Mouse (Mus musculus) layer of hippocampus, postnatal 25 days (tissue): Measurements from ENCODE around the gene Frg2f1. TPM values are rescaled to one million over a fixed set of nuclear protein-coding genes. Genes with fewer than 3 reads are reported as not detected.
"Not testable (repeated sequence)": the region's sequence is repeated elsewhere in the genome, so short reads cannot be mapped to it uniquely, and the experiment has no call there.

Experiments used
- DNase-seq, 2 experiments: peaks; one replicate each; pipeline ENCODE4 v3.0.0; 2022; ENCODE audit warnings: mixed read lengths in 2 of 2, low spot score in 1 of 2; ENCODE audit errors: extremely low spot score in 1 of 2
- total RNA-seq, 2 experiments: library from RNA; stranded (reverse); gene quantifications; 2 replicates each; pipeline ENCODE4 v1.2.3; 2021

Frg2f1 gene
- 10 to 100 TPM; 26.2 to 29.1 TPM for total RNA-seq

GRCm38 (mm10) chr4:119539031-119539824 lies at the start of gene Frg2f1:
TSS of gene Frg2f1 (minus strand) at chr4:119539529.
- DNase-seq = peak; percentile 96 to 98

GRCm38 (mm10) chr4:119588037-119588436 lies 48.7 kb upstream of the Frg2f1 start:
- no peak for DNase-seq

- no peak for DNase-seq
Observed at GRCm38 (mm10) chr4:119575459-119575858, 36.1 kb upstream of the Frg2f1 start.

GRCm38 (mm10) chr4:119574504-119574903 lies 35.2 kb upstream of the Frg2f1 start:
- no peak for DNase-seq

- DNase-seq = no peak
Observed at GRCm38 (mm10) chr4:119572682-119573081, 33.4 kb upstream of the Frg2f1 start.

GRCm38 (mm10) chr4:119566322-119566835 lies 27.1 kb upstream of the Frg2f1 start:
- no peak for DNase-seq

- no peak for DNase-seq
Observed at GRCm38 (mm10) chr4:119563136-119563535, 23.8 kb upstream of the Frg2f1 start.

- DNase-seq = no peak
Observed at GRCm38 (mm10) chr4:119555466-119555865, 16.1 kb upstream of the Frg2f1 start.

GRCm38 (mm10) chr4:119550864-119551263 lies 11.5 kb upstream of the Frg2f1 start:
- no peak for DNase-seq

GRCm38 (mm10) chr4:119540533-119540890 lies 1.2 kb upstream of the Frg2f1 start:
- DNase-seq = no peak

GRCm38 (mm10) chr4:119539836-119540532 lies 655 bp upstream of the Frg2f1 start:
- DNase-seq = peak in 1 of 2 experiments; percentile 41

- no peak for DNase-seq
Observed at GRCm38 (mm10) chr4:119537436-119537835, 1.9 kb downstream of the Frg2f1 start.

- not testable (repeated sequence) for DNase-seq
Observed at GRCm38 (mm10) chr4:119536615-119537014, 2.7 kb downstream of the Frg2f1 start, which contains the start of gene Foxj3. TSS of gene Foxj3 (plus strand) at chr4:119537004.

- no peak for DNase-seq
Observed at GRCm38 (mm10) chr4:119535103-119535502, 4.2 kb downstream of the Frg2f1 start.

GRCm38 (mm10) chr4:119531813-119532212 lies 7.5 kb downstream of the Frg2f1 start:
- DNase-seq = no peak

- no peak for DNase-seq
Observed at GRCm38 (mm10) chr4:119526329-119526845, 12.9 kb downstream of the Frg2f1 start.

- DNase-seq = no peak
Observed at GRCm38 (mm10) chr4:119524466-119524865, 14.9 kb downstream of the Frg2f1 start.

- no peak for DNase-seq
Observed at GRCm38 (mm10) chr4:119524010-119524409, 15.3 kb downstream of the Frg2f1 start.

- no peak for DNase-seq
Observed at GRCm38 (mm10) chr4:119523575-119523974, 15.8 kb downstream of the Frg2f1 start.

- DNase-seq = no peak
Observed at GRCm38 (mm10) chr4:119512731-119513141, 26.6 kb downstream of the Frg2f1 start.

- no peak for DNase-seq
Observed at GRCm38 (mm10) chr4:119511591-119511990, 27.7 kb downstream of the Frg2f1 start.
